Mouse (Mus musculus) neural tube, embryonic 12.5 days (tissue): ENCODE measurements around the gene Pde12. TPM values are rescaled to one million over a fixed set of nuclear protein-coding genes. Genes with fewer than 3 reads are reported as not detected.
A peak's percentile ranks its signal among the peaks of the same experiment; 100 is the strongest.
"Not testable (repeated sequence)": the region's sequence is repeated elsewhere in the genome, so short reads cannot be mapped to it uniquely, and the experiment has no call there.

Source experiments
- ATAC-seq: fragments of 200-750 bp; cut with Nextera tagmentation; 2 replicates; pipeline ENCODE4 v1.8.0; 2017; ENCODE audit warnings: low read depth, mild to moderate bottlenecking, moderate TSS enrichment, moderate library complexity; ENCODE audit not compliant: low FRiP score
- H3K27ac ChIP-seq: fragments of 300-500 bp; sonication (generic); 2 replicates; pipeline ENCODE4 v1.5.1; 2016
- H3K27me3 ChIP-seq: fragments of 300-500 bp; sonication (generic); replicated peaks from 2 replicates; pipeline ENCODE4 v1.6.1; 2016; ENCODE audit warnings: mild to moderate bottlenecking
- H3K36me3 ChIP-seq: fragments of 300-500 bp; sonication (generic); 2 replicates; pipeline ENCODE4 v1.6.1; 2016; ENCODE audit warnings: mild to moderate bottlenecking
- H3K4me1 ChIP-seq: fragments of 300-500 bp; sonication (generic); 2 replicates; pipeline ENCODE4 v1.6.1; 2016
- H3K4me2 ChIP-seq: fragments of 300-500 bp; sonication (generic); replicated peaks from 2 replicates; pipeline ENCODE4 v1.6.1; 2016; ENCODE audit warnings: mild to moderate bottlenecking
- H3K4me3 ChIP-seq: fragments of 300-500 bp; sonication (generic); 2 replicates; pipeline ENCODE4 v1.5.1; 2016
- H3K9ac ChIP-seq: fragments of 300-500 bp; sonication (generic); 2 replicates; pipeline ENCODE4 v1.6.1; 2016; ENCODE audit warnings: mild to moderate bottlenecking
- H3K9me3 ChIP-seq: fragments of 300-500 bp; sonication (generic); 2 replicates; pipeline ENCODE4 v1.6.1; 2016; ENCODE audit warnings: mild to moderate bottlenecking
- WGBS: fragments of 180-500 bp; shearing (Covaris S2); methylation state at CpG from one replicate; pipeline ENCODE4 v1.1.7; 2016; 5-methylcytosine and 5-hydroxymethylcytosine counted together
- polyA plus RNA-seq: library from polyadenylated mRNA; unstranded; fragments of >200 nt; fragmentation: Nextera tagmentation; extraction: Ambion mirVana; gene quantifications from 2 replicates; pipeline ENCODE4 v1.2.1, GENCODE M21; 2016

Pde12 gene
- polyA plus RNA-seq = 12.3 TPM in 2 replicates

GRCm38 (mm10) chr14:26669292-26670073, at the start of gene Pde12:
Gene Pde12 (minus strand): TSS chr14:26669883.
- Histone ChIP-seq H3K27ac (peak within 1 kb of the TSS; percentile 47; the same call in 1 of the 2 replicates), H3K36me3 (peaks cover 14% of the 10 kb centered on the region), H3K4me1 (peaks cover 26% of the 10 kb centered on the region), H3K4me2 (peak within 1 kb of the TSS; percentile 100), H3K4me3 (peak within 1 kb of the TSS; percentile 97), H3K9ac (peak within 1 kb of the TSS; percentile 87), H3K9me3 (no peaks in the 10 kb centered on the region), H3K27me3 (no peaks in the 10 kb centered on the region)
- peak; percentile 94 for ATAC-seq
- WGBS = under 1% methylated on average over 70 of the region's 70 CpGs

- not testable (repeated sequence) for H3K9me3 ChIP-seq, H3K4me1 ChIP-seq, H3K27me3 ChIP-seq, H3K9ac ChIP-seq, ATAC-seq, H3K27ac ChIP-seq, H3K4me2 ChIP-seq, H3K36me3 ChIP-seq, H3K4me3 ChIP-seq
- 85% methylated on average over 5 of the region's 5 CpGs for WGBS
These were observed 35.6 kb upstream of the Pde12 start for GRCm38 (mm10) chr14:26705246-26705645.

GRCm38 (mm10) chr14:26697912-26698311, 28.2 kb upstream of the Pde12 start:
- no peak overlapping the region for H3K9ac ChIP-seq
- H3K9me3 ChIP-seq = no peaks in the 10 kb centered on the region
- no peak overlapping the region for H3K4me2 ChIP-seq
- no peak overlapping the region for H3K4me3 ChIP-seq
- no peaks in the 10 kb centered on the region for H3K36me3 ChIP-seq
- no peaks in the 10 kb centered on the region for H3K27me3 ChIP-seq
- H3K4me1 ChIP-seq = no peaks in the 10 kb centered on the region
- no peak overlapping the region for H3K27ac ChIP-seq
- ATAC-seq = no peak

- H3K9me3 ChIP-seq = no peaks in the 10 kb centered on the region
- H3K9ac ChIP-seq = no peak within 1 kb of the TSS
- 89% methylated on average over 3 of the region's 3 CpGs for WGBS
- no peaks in the 10 kb centered on the region for H3K4me1 ChIP-seq
- no peak within 1 kb of the TSS for H3K4me2 ChIP-seq
- ATAC-seq = no peak
- no peaks in the 10 kb centered on the region for H3K36me3 ChIP-seq
- H3K4me3 ChIP-seq = no peak within 1 kb of the TSS
- H3K27me3 ChIP-seq = no peaks in the 10 kb centered on the region
- H3K27ac ChIP-seq = no peak within 1 kb of the TSS
These were observed 23.3 kb upstream of the Pde12 start, which contains the start of gene Dnah12 for GRCm38 (mm10) chr14:26692974-26693373. Gene Dnah12 (plus strand): TSS chr14:26693274.

GRCm38 (mm10) chr14:26691363-26691762, 21.7 kb upstream of the Pde12 start:
- H3K27ac ChIP-seq = no peak overlapping the region
- 61% methylated on average over 2 of the region's 2 CpGs for WGBS
- no peak for ATAC-seq
- no peaks in the 10 kb centered on the region for H3K9me3 ChIP-seq
- no peak overlapping the region for H3K9ac ChIP-seq
- H3K4me3 ChIP-seq = no peak overlapping the region
- H3K4me1 ChIP-seq = no peaks in the 10 kb centered on the region
- no peaks in the 10 kb centered on the region for H3K36me3 ChIP-seq
- H3K27me3 ChIP-seq = no peaks in the 10 kb centered on the region
- H3K4me2 ChIP-seq = no peak overlapping the region

GRCm38 (mm10) chr14:26690727-26691126, 21.0 kb upstream of the Pde12 start:
- Histone ChIP-seq H3K4me3 (no peak overlapping the region), H3K4me1 (no peaks in the 10 kb centered on the region), H3K27ac (no peak overlapping the region), H3K27me3 (no peaks in the 10 kb centered on the region), H3K9me3 (no peaks in the 10 kb centered on the region), H3K36me3 (no peaks in the 10 kb centered on the region), H3K4me2 (no peak overlapping the region), H3K9ac (no peak overlapping the region)
- 65% methylated on average over 2 of the region's 2 CpGs for WGBS
- ATAC-seq = no peak

- Histone ChIP-seq H3K9ac (no peak overlapping the region), H3K9me3 (no peaks in the 10 kb centered on the region), H3K27me3 (peaks cover 4% of the 10 kb centered on the region; the same call in 1 of the 2 replicates), H3K4me2 (no peak overlapping the region), H3K4me1 (no peaks in the 10 kb centered on the region), H3K4me3 (no peak overlapping the region), H3K36me3 (no peaks in the 10 kb centered on the region), H3K27ac (no peak overlapping the region)
- WGBS = 83% methylated on average over 5 of the region's 5 CpGs
- ATAC-seq = no peak
These were observed 6.1 kb upstream of the Pde12 start for GRCm38 (mm10) chr14:26675791-26676190.

- no peak overlapping the region for H3K4me2 ChIP-seq
- ATAC-seq = no peak
- H3K4me1 ChIP-seq = peaks cover 4% of the 10 kb centered on the region; the same call in 1 of the 2 replicates
- no peak overlapping the region for H3K4me3 ChIP-seq
- no peak overlapping the region for H3K9ac ChIP-seq
- H3K27ac ChIP-seq = no peak overlapping the region
- H3K9me3 ChIP-seq = no peaks in the 10 kb centered on the region
- peaks cover 4% of the 10 kb centered on the region; the same call in 1 of the 2 replicates for H3K27me3 ChIP-seq
- 23% methylated on average over 12 of the region's 12 CpGs for WGBS
- H3K36me3 ChIP-seq = no peaks in the 10 kb centered on the region
These were observed 5.7 kb upstream of the Pde12 start for GRCm38 (mm10) chr14:26675371-26675770.

- H3K36me3 ChIP-seq, H3K27ac ChIP-seq, ATAC-seq, H3K4me1 ChIP-seq, H3K9me3 ChIP-seq, H3K9ac ChIP-seq, H3K4me3 ChIP-seq, H3K27me3 ChIP-seq, H3K4me2 ChIP-seq: not testable (repeated sequence)
- WGBS = 92% methylated on average over 2 of the region's 2 CpGs
These were observed 4.9 kb upstream of the Pde12 start for GRCm38 (mm10) chr14:26674476-26675169.

GRCm38 (mm10) chr14:26671870-26672615, 2.4 kb upstream of the Pde12 start:
- not testable (repeated sequence) for ATAC-seq, H3K9me3 ChIP-seq, H3K36me3 ChIP-seq, H3K9ac ChIP-seq, H3K4me2 ChIP-seq, H3K27me3 ChIP-seq, H3K27ac ChIP-seq, H3K4me3 ChIP-seq
- 72% methylated on average over 17 of the region's 17 CpGs for whole genome bisulfite sequencing
- H3K4me1 ChIP-seq = peaks cover 22% of the 10 kb centered on the region

- H3K9me3 ChIP-seq = no peaks in the 10 kb centered on the region
- H3K9ac ChIP-seq = no peak overlapping the region
- H3K4me1 ChIP-seq = peaks cover 26% of the 10 kb centered on the region
- H3K4me3 ChIP-seq = no peak overlapping the region
- peaks cover 3% of the 10 kb centered on the region; the same call in 1 of the 2 replicates for H3K27me3 ChIP-seq
- H3K4me2 ChIP-seq = no peak overlapping the region
- H3K27ac ChIP-seq = no peak overlapping the region
- peaks cover 2% of the 10 kb centered on the region for H3K36me3 ChIP-seq
- ATAC-seq = no peak
These were observed 1.3 kb upstream of the Pde12 start for GRCm38 (mm10) chr14:26670964-26671363.
